Mouse (Mus musculus): ENCODE data around the gene Esyt2. TPM values are rescaled to one million over a fixed set of nuclear protein-coding genes. Genes with fewer than 3 reads are reported as not detected.

The Esyt2 gene
- total RNA-seq, 2 experiments from 2014 or later: 18.7 to 20.6 TPM

GRCm38 (mm10) chr12:116349376-116349775, 68.4 kb downstream of the Esyt2 start:
- DNase-seq: no peak
- intact Hi-C loops (cut with DNase I): no loop called here

- no peak for DNase-seq
- intact Hi-C loops (cut with DNase I): no loop called here
Observed at GRCm38 (mm10) chr12:116351022-116351421, 70.0 kb downstream of the Esyt2 start.

GRCm38 (mm10) chr12:116352404-116352803, 71.4 kb downstream of the Esyt2 start:
- DNase-seq: no peak
- intact Hi-C loops (cut with DNase I): no loop called here

- DNase-seq: no peak
- intact Hi-C loops (cut with DNase I): no loop called here
Observed at GRCm38 (mm10) chr12:116354694-116355093, 73.7 kb downstream of the Esyt2 start.

- no peak for DNase-seq
- intact Hi-C loops (cut with DNase I): no loop called here
Observed at GRCm38 (mm10) chr12:116362091-116362490, 81.1 kb downstream of the Esyt2 start.

GRCm38 (mm10) chr12:116366900-116367299, 85.9 kb downstream of the Esyt2 start:
- intact Hi-C loops (cut with DNase I): no loop called here
- DNase-seq: no peak

GRCm38 (mm10) chr12:116367346-116367745, 86.3 kb downstream of the Esyt2 start:
- no peak for DNase-seq
- intact Hi-C loops (cut with DNase I): no loop called here

GRCm38 (mm10) chr12:116368857-116369256, 87.9 kb downstream of the Esyt2 start:
- no peak for DNase-seq
- intact Hi-C loops (cut with DNase I): no loop called here

- DNase-seq: no peak
- intact Hi-C loops (cut with DNase I): no loop called here
Observed at GRCm38 (mm10) chr12:116383101-116383500, 102.1 kb downstream of the Esyt2 start.

GRCm38 (mm10) chr12:116383995-116384394, 103.0 kb downstream of the Esyt2 start:
- no peak for DNase-seq
- intact Hi-C loops (cut with DNase I): no loop called here

- intact Hi-C loops (cut with DNase I): no loop called here
- no peak for DNase-seq
Observed at GRCm38 (mm10) chr12:116386802-116387201, 105.8 kb downstream of the Esyt2 start.

GRCm38 (mm10) chr12:116389868-116390267, 108.9 kb downstream of the Esyt2 start:
- intact Hi-C loops (cut with DNase I): no loop called here
- no peak for DNase-seq

GRCm38 (mm10) chr12:116394327-116394726, 113.3 kb downstream of the Esyt2 start:
- intact Hi-C loops (cut with DNase I): no loop called here
- no peak for DNase-seq

GRCm38 (mm10) chr12:116395312-116395711, 114.3 kb downstream of the Esyt2 start:
- DNase-seq: no peak
- intact Hi-C loops (cut with DNase I): no loop called here

- no peak for DNase-seq
- intact Hi-C loops (cut with DNase I): no loop called here
Observed at GRCm38 (mm10) chr12:116396072-116396695, 115.2 kb downstream of the Esyt2 start.

GRCm38 (mm10) chr12:116404012-116404679, 123.2 kb downstream of the Esyt2 start:
- DNase-seq: peak in 1 of 2 experiments; percentile 14
- intact Hi-C loops (cut with DNase I): no loop called here

GRCm38 (mm10) chr12:116405045-116405835, 124.2 kb downstream of the Esyt2 start, which contains the start of gene Ncapg2:
Gene Ncapg2, plus strand, starts transcription at chr12:116405402.
- intact Hi-C loops (cut with DNase I): no loop called here
- DNase-seq: peak; percentile 95 to 97

- intact Hi-C loops (cut with DNase I): no loop called here
Observed at GRCm38 (mm10) chr12:116405836-116406155, 124.8 kb downstream of the Esyt2 start.

GRCm38 (mm10) chr12:116407883-116408282, 126.9 kb downstream of the Esyt2 start:
- intact Hi-C loops (cut with DNase I): no loop called here
- DNase-seq: no peak

More at GRCm38 (mm10) chr12:116405836-116406155, 124.8 kb downstream of the Esyt2 start:
- no peak for DNase-seq

- intact Hi-C loops (cut with DNase I): no loop called here
- no peak for DNase-seq
Observed at GRCm38 (mm10) chr12:116414941-116415340, 133.9 kb downstream of the Esyt2 start.

GRCm38 (mm10) chr12:116416514-116416913, 135.5 kb downstream of the Esyt2 start:
- intact Hi-C loops (cut with DNase I): no loop called here
- no peak for DNase-seq
